Mouse (Mus musculus) yolk sac, embryonic 10.5 days (tissue): ENCODE data around the gene Arhgap32.
"Not testable (repeated sequence)": the region's sequence is repeated elsewhere in the genome, so short reads cannot be mapped to it uniquely, and the experiment has no call there.

Experiments used
- DNase-seq: peaks from one replicate; pipeline ENCODE4 v3.0.0-alpha.2; 2017; ENCODE audit warnings: low spot score

Arhgap32 gene

GRCm38 (mm10) chr9:32115786-32116185 is at the start of gene Arhgap32:
Arhgap32 (plus strand) TSS chr9:32116136.
- DNase-seq: no peak

- no peak for DNase-seq
Measured at GRCm38 (mm10) chr9:32072778-32073177, 43.2 kb upstream of the Arhgap32 start.

- DNase-seq: no peak
Measured at GRCm38 (mm10) chr9:32088106-32088776, 27.7 kb upstream of the Arhgap32 start.

- DNase-seq: no peak
Measured at GRCm38 (mm10) chr9:32088882-32089281, 27.1 kb upstream of the Arhgap32 start.

- DNase-seq: no peak
Measured at GRCm38 (mm10) chr9:32093456-32093855, 22.5 kb upstream of the Arhgap32 start.

- DNase-seq: no peak
Measured at GRCm38 (mm10) chr9:32094351-32095120, 21.4 kb upstream of the Arhgap32 start.

- no peak for DNase-seq
Measured at GRCm38 (mm10) chr9:32095511-32095910, 20.4 kb upstream of the Arhgap32 start.

- no peak for DNase-seq
Measured at GRCm38 (mm10) chr9:32096541-32096940, 19.4 kb upstream of the Arhgap32 start.

- no peak for DNase-seq
Measured at GRCm38 (mm10) chr9:32097123-32097522, 18.8 kb upstream of the Arhgap32 start.

GRCm38 (mm10) chr9:32098425-32099155 is 17.3 kb upstream of the Arhgap32 start:
- DNase-seq: peak; percentile 61

- DNase-seq: peak; percentile 46
Measured at GRCm38 (mm10) chr9:32100561-32100960, 15.4 kb upstream of the Arhgap32 start.

GRCm38 (mm10) chr9:32101488-32101887 is 14.4 kb upstream of the Arhgap32 start:
- no peak for DNase-seq

GRCm38 (mm10) chr9:32104670-32105069 is 11.3 kb upstream of the Arhgap32 start:
- no peak for DNase-seq

- DNase-seq: no peak
Measured at GRCm38 (mm10) chr9:32110376-32110775, 5.6 kb upstream of the Arhgap32 start.

GRCm38 (mm10) chr9:32116272-32116671 is 336 bp downstream of the Arhgap32 start:
- DNase-seq: no peak

GRCm38 (mm10) chr9:32117876-32118275 is 1.9 kb downstream of the Arhgap32 start:
- no peak for DNase-seq

- DNase-seq: no peak
Measured at GRCm38 (mm10) chr9:32118433-32118832, 2.5 kb downstream of the Arhgap32 start.

- DNase-seq: no peak
Measured at GRCm38 (mm10) chr9:32119586-32119985, 3.6 kb downstream of the Arhgap32 start.

GRCm38 (mm10) chr9:32120162-32120561 is 4.2 kb downstream of the Arhgap32 start:
- DNase-seq: no peak

GRCm38 (mm10) chr9:32121271-32121670 is 5.3 kb downstream of the Arhgap32 start:
- DNase-seq: not testable (repeated sequence)

GRCm38 (mm10) chr9:32136195-32136594 is 20.3 kb downstream of the Arhgap32 start:
- DNase-seq: no peak

- no peak for DNase-seq
Measured at GRCm38 (mm10) chr9:32136680-32137295, 20.9 kb downstream of the Arhgap32 start.
